Mouse (Mus musculus) bone marrow macrophage, adult 2 months (primary cell): ENCODE results near the gene Wdr49. TPM values are rescaled to one million over a fixed set of nuclear protein-coding genes. Genes with fewer than 3 reads are reported as not detected.

Source experiments
- H3K27ac ChIP-seq: 2 replicates; pipeline ENCODE4 v1.5.1; 2012; ENCODE audit warnings: low read depth, low read length; ENCODE audit not compliant: insufficient read depth
- H3K4me1 ChIP-seq: 2 replicates; pipeline ENCODE4 v1.6.1; 2012; ENCODE audit warnings: low read length; ENCODE audit not compliant: control insufficient read depth, insufficient read depth
- H3K4me3 ChIP-seq: 2 replicates; pipeline ENCODE4 v1.5.1; 2012; ENCODE audit warnings: mild to moderate bottlenecking, low read length, moderate library complexity; ENCODE audit not compliant: insufficient read depth
- CTCF ChIP-seq: IDR thresholded peaks from 2 replicates; pipeline ENCODE4 v1.5.1; 2012; ENCODE audit warnings: low read depth, mild to moderate bottlenecking, low read length, moderate library complexity
- POLR2A ChIP-seq: IDR thresholded peaks from 2 replicates; pipeline ENCODE4 v1.6.1; 2012; ENCODE audit warnings: mild to moderate bottlenecking, low read depth, low read length, borderline replicate concordance
- polyA plus RNA-seq: library from polyadenylated mRNA; stranded (reverse); fragments of >200 nt; gene quantifications from 2 replicates; pipeline ENCODE4 v1.2.4, GENCODE M21; 2012; ENCODE audit not compliant: missing spikeins, insufficient read depth, insufficient read length

Gene Wdr49
- not detected in 2 replicates for polyA plus RNA-seq

- no peak for TF ChIP-seq CTCF
- TF ChIP-seq POLR2A, result no peak
- Histone ChIP-seq H3K4me3 (no peak within 1 kb of the TSS), H3K27ac (no peak within 1 kb of the TSS), H3K4me1 (no peaks in the 10 kb centered on the region)
Measured at GRCm38 (mm10) chr3:75482056-75482455, at the start of gene Wdr49. Wdr49 (minus strand) TSS chr3:75482156.

- H3K27ac ChIP-seq, result no peak overlapping the region
- no peak overlapping the region for H3K4me3 ChIP-seq
- no peak for TF ChIP-seq CTCF
- TF ChIP-seq POLR2A, result no peak
- H3K4me1 ChIP-seq, result no peaks in the 10 kb centered on the region
Measured at GRCm38 (mm10) chr3:75531074-75531473, 49.1 kb upstream of the Wdr49 start.

- H3K4me3 ChIP-seq, result no peak overlapping the region
- TF ChIP-seq CTCF (no peak), POLR2A (no peak)
Measured at GRCm38 (mm10) chr3:75522527-75522926, 40.6 kb upstream of the Wdr49 start.

GRCm38 (mm10) chr3:75521314-75521713 lies 39.4 kb upstream of the Wdr49 start:
- no peaks in the 10 kb centered on the region for H3K4me1 ChIP-seq
- H3K27ac ChIP-seq, result no peak overlapping the region
- H3K4me3 ChIP-seq, result no peak overlapping the region
- TF ChIP-seq POLR2A (no peak), CTCF (no peak)

More at GRCm38 (mm10) chr3:75522527-75522926, 40.6 kb upstream of the Wdr49 start:
- H3K27ac ChIP-seq, result no peak overlapping the region
- no peaks in the 10 kb centered on the region for H3K4me1 ChIP-seq

GRCm38 (mm10) chr3:75517631-75518250 lies 35.8 kb upstream of the Wdr49 start:
- Histone ChIP-seq H3K27ac (no peak overlapping the region), H3K4me1 (no peaks in the 10 kb centered on the region), H3K4me3 (no peak overlapping the region)
- TF ChIP-seq POLR2A, result no peak
- no peak for TF ChIP-seq CTCF

- Histone ChIP-seq H3K4me1 (peaks cover 12% of the 10 kb centered on the region), H3K4me3 (peak overlapping the region; percentile 21; the same call in 1 of the 2 replicates), H3K27ac (no peak overlapping the region)
- TF ChIP-seq CTCF (no peak), POLR2A (no peak)
Measured at GRCm38 (mm10) chr3:75498961-75499960, 17.3 kb upstream of the Wdr49 start.

- Histone ChIP-seq H3K27ac (no peak overlapping the region), H3K4me1 (no peaks in the 10 kb centered on the region), H3K4me3 (no peak overlapping the region)
- TF ChIP-seq CTCF (no peak), POLR2A (no peak)
Measured at GRCm38 (mm10) chr3:75492913-75493312, 11.0 kb upstream of the Wdr49 start.

GRCm38 (mm10) chr3:75475106-75475505 lies 6.8 kb downstream of the Wdr49 start:
- Histone ChIP-seq H3K4me1 (no peaks in the 10 kb centered on the region), H3K27ac (no peak overlapping the region), H3K4me3 (no peak overlapping the region)
- no peak for TF ChIP-seq POLR2A
- no peak for TF ChIP-seq CTCF

GRCm38 (mm10) chr3:75474657-75475056 lies 7.3 kb downstream of the Wdr49 start:
- no peaks in the 10 kb centered on the region for H3K4me1 ChIP-seq
- H3K4me3 ChIP-seq, result no peak overlapping the region
- H3K27ac ChIP-seq, result no peak overlapping the region
- no peak for TF ChIP-seq CTCF
- no peak for TF ChIP-seq POLR2A

GRCm38 (mm10) chr3:75468154-75468553 lies 13.8 kb downstream of the Wdr49 start:
- Histone ChIP-seq H3K4me1 (no peaks in the 10 kb centered on the region), H3K4me3 (no peak overlapping the region), H3K27ac (no peak overlapping the region)
- TF ChIP-seq CTCF (no peak), POLR2A (no peak)
